Mouse (Mus musculus) activated CD4-positive, CD25-positive, alpha-beta regulatory T cell (primary cell): Measurements from ENCODE around the gene Bnip1. TPM values are rescaled to one million over a fixed set of nuclear protein-coding genes. Genes with fewer than 3 reads are reported as not detected.

Experiments
- polyA plus RNA-seq, 2 experiments: library from polyadenylated mRNA; unstranded; fragments of 100-300 nt; shearing (Covaris generic); gene quantifications; one replicate each; pipeline ENCODE4 v1.2.1; 2017

Gene Bnip1
- 10 to 100 TPM; 29.3 to 35.4 TPM for polyA plus RNA-seq

GRCm38 (mm10) chr17:26780750-26781571 is at the start of gene Bnip1:
Gene Bnip1 (plus strand): TSS chr17:26781066.

Other genes starting within 250 kb of the Bnip1 start
- gene Ergic1, start 219.6 kb upstream of the Bnip1 start, polyA plus RNA-seq: 10 to 100 TPM; 85.8 to 91.9 TPM
- 10 to 100 TPM; 82.2 to 83.3 TPM for gene Dusp1, start 218.9 kb upstream of the Bnip1 start, polyA plus RNA-seq
- 100 to 1,000 TPM; 339 to 371 TPM for gene Atp6v0e, start 117.8 kb upstream of the Bnip1 start, polyA plus RNA-seq
- gene Crebrf, start 65.4 kb upstream of the Bnip1 start, polyA plus RNA-seq: 10 to 100 TPM; 66.5 to 69.1 TPM
- not detected for gene Nkx2-5, start 63.9 kb downstream of the Bnip1 start, polyA plus RNA-seq
- 1 to 10 TPM; 2.2 TPM for gene Kifc5b, start 136.0 kb downstream of the Bnip1 start, polyA plus RNA-seq
- 10 to 100 TPM; 78.1 to 79.1 TPM for gene Phf1, start 152.0 kb downstream of the Bnip1 start, polyA plus RNA-seq
- gene Cuta, start 158.5 kb downstream of the Bnip1 start, polyA plus RNA-seq: 100 to 1,000 TPM; 159 to 171 TPM
- under 1 TPM; 0.06 to 0.20 TPM for gene Syngap1, start 160.2 kb downstream of the Bnip1 start, polyA plus RNA-seq
- 10 to 100 TPM; 29.4 to 30.1 TPM for gene Zbtb9, start 192.1 kb downstream of the Bnip1 start, polyA plus RNA-seq
- gene Bak1, start 247.9 kb downstream of the Bnip1 start, polyA plus RNA-seq: 1 to 10 TPM; 4.7 to 5.4 TPM